Mouse (Mus musculus) heart, postnatal 14 days (tissue): ENCODE results near the gene Cngb1. TPM values are rescaled to one million over a fixed set of nuclear protein-coding genes. Genes with fewer than 3 reads are reported as not detected.

Experiments used
- DNase-seq, 2 experiments: peaks; one replicate each; pipeline ENCODE4 v3.0.0; 2021 to 2022
- intact Hi-C: fragments of 180-260 bp; cut with DNase I; formaldehyde crosslinking; loops from one replicate; pipeline ENCODE4 v1.15.1; 2025
- total RNA-seq, 2 experiments: library from RNA; stranded (reverse); gene quantifications; 2 replicates each; pipeline ENCODE4 v1.2.3; 2021

Cngb1 gene
- total RNA-seq, 2 experiments from 2014 or later = 1.3 to 1.7 TPM

- intact Hi-C loops = loop anchor here (2.0 kb wide), 2 partner anchors 71 to 107 kb away; no protein-coding TSS in a partner anchor
- DNase-seq = no peak
These were observed 100.4 kb downstream of the Cngb1 start for GRCm38 (mm10) chr8:95205946-95206345.

GRCm38 (mm10) chr8:95204039-95204380, 102.4 kb downstream of the Cngb1 start:
- intact Hi-C loops = loop anchor here (2.0 to 5.0 kb wide), 5 partner anchors 47 to 262 kb away; no protein-coding TSS in a partner anchor
- peak; percentile 81 to 88 for DNase-seq

- intact Hi-C loops = loop anchor here (2.0 to 5.0 kb wide), 5 partner anchors 46 to 261 kb away; no protein-coding TSS in a partner anchor
- DNase-seq = no peak
These were observed 102.9 kb downstream of the Cngb1 start for GRCm38 (mm10) chr8:95203326-95204038.

DNA sequence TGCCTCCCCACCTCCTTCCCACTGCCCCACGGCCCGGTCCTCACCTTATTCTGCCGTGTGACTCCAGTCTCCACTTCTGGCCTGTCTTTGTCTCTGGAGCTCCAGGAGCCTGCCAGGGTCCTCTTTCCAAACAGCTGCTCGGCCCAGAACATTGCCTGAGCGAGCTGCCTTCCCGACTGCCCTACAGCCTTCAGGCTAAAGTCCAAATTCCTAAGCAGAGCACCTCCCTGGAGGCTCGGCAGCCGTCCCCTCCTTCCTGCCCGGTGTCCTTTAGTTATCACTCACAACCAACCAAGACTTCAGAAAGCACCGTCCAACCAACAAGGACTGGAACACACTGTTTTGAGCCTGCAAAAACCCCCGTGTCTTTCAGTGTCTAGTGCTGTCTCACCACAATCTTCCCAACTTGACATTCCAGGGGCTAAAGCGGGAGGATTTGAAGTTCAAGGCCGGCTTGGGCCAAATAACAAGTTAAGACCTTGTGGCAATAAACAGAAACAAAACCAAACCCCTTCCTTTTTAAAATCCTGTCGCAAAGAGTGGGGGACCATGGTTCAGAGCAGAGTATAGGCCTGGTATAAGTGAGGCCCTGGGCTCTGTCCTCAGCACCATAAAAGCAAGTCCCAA, 103.6 kb downstream of the Cngb1 start, which contains the start of gene Kifc3:
Kifc3 (minus strand) TSS at position 164 of the 627 bp plus-strand sequence.
- peak; percentile 18 to 29 for DNase-seq
- intact Hi-C loops = loop anchor here (5.0 kb wide), 3 partner anchors 45 to 260 kb away; no protein-coding TSS in a partner anchor

GRCm38 (mm10) chr8:95202056-95202570, 104.3 kb downstream of the Cngb1 start:
- no peak for DNase-seq
- intact Hi-C loops = loop anchor here (5.0 kb wide), 3 partner anchors 45 to 260 kb away; no protein-coding TSS in a partner anchor

DNA sequence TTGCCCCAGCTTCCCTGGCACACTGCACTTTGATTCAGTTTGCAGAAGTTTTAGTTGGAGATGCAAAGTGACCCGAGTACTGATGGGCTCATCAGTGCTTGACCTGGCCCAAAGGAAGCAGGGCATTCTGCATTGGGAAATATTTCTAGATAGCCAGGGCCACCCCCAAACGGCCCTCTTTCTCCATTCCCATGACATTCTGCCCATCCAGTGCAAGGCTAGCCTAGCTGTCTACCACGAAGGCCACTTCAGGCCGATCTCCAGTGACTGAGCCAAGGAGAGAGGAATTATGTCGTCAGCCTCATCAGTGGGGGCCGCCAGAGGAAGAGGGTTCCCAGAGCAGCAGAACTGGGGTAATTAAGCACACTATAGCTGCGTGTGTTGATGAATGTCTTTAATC, 104.9 kb downstream of the Cngb1 start:
- intact Hi-C loops = loop anchor here (5.0 kb wide), 3 partner anchors 44 to 259 kb away; no protein-coding TSS in a partner anchor
- no peak for DNase-seq

DNA sequence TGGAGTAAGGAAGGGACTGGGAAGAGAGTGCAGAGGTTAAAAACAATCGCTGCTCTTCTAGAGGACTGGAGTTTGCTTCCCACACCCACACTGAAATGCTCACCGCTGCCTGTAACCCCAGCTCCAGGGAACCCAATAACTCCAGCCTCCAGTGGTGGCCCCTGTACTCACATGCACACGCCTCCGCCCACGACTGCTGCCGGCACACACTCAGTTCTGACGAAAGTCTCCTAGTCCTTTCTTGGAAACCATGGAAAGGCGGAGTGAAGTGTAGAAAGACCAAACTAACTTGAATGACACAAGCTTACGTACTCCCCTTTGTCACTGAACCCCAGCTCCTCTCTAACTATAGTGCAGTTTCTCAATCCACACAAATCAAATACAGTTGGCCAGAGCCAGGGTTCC, 106.4 kb downstream of the Cngb1 start:
- intact Hi-C loops = loop anchor here (5.0 kb wide), 3 partner anchors 43 to 258 kb away; no protein-coding TSS in a partner anchor
- no peak for DNase-seq

GRCm38 (mm10) chr8:95195728-95196127, 110.7 kb downstream of the Cngb1 start:
- DNase-seq = no peak
- intact Hi-C loops = loop anchor here (2.0 kb wide), 1 partner anchor 49 kb away; no protein-coding TSS in a partner anchor

- intact Hi-C loops = no loop called here
These were observed 114.7 kb downstream of the Cngb1 start for GRCm38 (mm10) chr8:95191497-95192175.

More at GRCm38 (mm10) chr8:95191497-95192175, 114.7 kb downstream of the Cngb1 start:
- DNase-seq = no peak

Other genes with a start within 250 kb of the Cngb1 start
- gene Katnb1, start 225.4 kb downstream of the Cngb1 start, total RNA-seq = 1 to 10 TPM; 7.8 to 8.1 TPM
- 10 to 100 TPM; 58.1 to 62.8 TPM for gene Kifc3, start 103.8 kb downstream of the Cngb1 start, total RNA-seq
- gene Tepp, start 4.0 kb upstream of the Cngb1 start, total RNA-seq = under 1 TPM in 1 of 2 experiments, not detected in 1; 0.37 TPM
- gene Zfp319, start 25.4 kb upstream of the Cngb1 start, total RNA-seq = 10 to 100 TPM; 11.6 to 11.9 TPM
- 10 to 100 TPM; 18.6 TPM for gene Usb1, start 25.7 kb upstream of the Cngb1 start, total RNA-seq
- 10 to 100 TPM; 90.2 to 99.0 TPM for gene Mmp15, start 45.7 kb upstream of the Cngb1 start, total RNA-seq
- gene Cfap20, start 128.3 kb upstream of the Cngb1 start, total RNA-seq = 10 to 100 TPM; 32.9 to 38.7 TPM
- 10 to 100 TPM; 32.8 to 35.0 TPM for gene Csnk2a2, start 183.5 kb upstream of the Cngb1 start, total RNA-seq
- gene Ccdc113, start 227.5 kb upstream of the Cngb1 start, total RNA-seq = not detected